Mouse (Mus musculus) embryonic facial prominence, embryonic 11.5 days (tissue): ENCODE data around the gene Ift140. TPM values are rescaled to one million over a fixed set of nuclear protein-coding genes. Genes with fewer than 3 reads are reported as not detected.

Source experiments
- ATAC-seq: fragments of 200-750 bp; cut with Nextera tagmentation; replicated peaks from 2 replicates; pipeline ENCODE4 v1.8.0; 2017; ENCODE audit warnings: low read depth; ENCODE audit not compliant: insufficient number of reproducible peaks, low FRiP score, low TSS enrichment
- DNase-seq: peaks from one replicate; pipeline ENCODE4 v3.0.0-alpha.2; 2015; ENCODE audit warnings: low spot score
- H3K27ac ChIP-seq: fragments of 300-500 bp; sonication (generic); replicated peaks from 2 replicates; pipeline ENCODE4 v1.5.1; 2014; ENCODE audit warnings: mild to moderate bottlenecking, low read depth, low read length, control low read depth
- H3K27me3 ChIP-seq: fragments of 300-500 bp; sonication (generic); 2 replicates; pipeline ENCODE4 v1.6.1; 2014; ENCODE audit warnings: mild to moderate bottlenecking, low read length, moderate library complexity, mixed read lengths; ENCODE audit not compliant: control insufficient read depth, insufficient read depth
- H3K36me3 ChIP-seq: fragments of 300-500 bp; sonication (generic); replicated peaks from 2 replicates; pipeline ENCODE4 v1.6.1; 2014; ENCODE audit warnings: low read depth, mild to moderate bottlenecking, low read length, moderate library complexity, mixed read lengths; ENCODE audit not compliant: control insufficient read depth, insufficient read depth
- H3K4me1 ChIP-seq: fragments of 300-500 bp; sonication (generic); 2 replicates; pipeline ENCODE4 v1.6.1; 2014; ENCODE audit warnings: low read length, mixed read lengths; ENCODE audit not compliant: control insufficient read depth, insufficient read depth
- H3K4me2 ChIP-seq: fragments of 300-500 bp; sonication (generic); 2 replicates; pipeline ENCODE4 v1.6.1; 2014; ENCODE audit warnings: low read depth, mild to moderate bottlenecking, control low read depth, low read length, moderate library complexity
- H3K4me3 ChIP-seq: fragments of 300-500 bp; sonication (generic); 2 replicates; pipeline ENCODE4 v1.5.1; 2014; ENCODE audit warnings: low read depth, low read length, control low read depth
- H3K9ac ChIP-seq: fragments of 300-500 bp; sonication (generic); replicated peaks from 2 replicates; pipeline ENCODE4 v1.6.1; 2014; ENCODE audit warnings: mild to moderate bottlenecking, control low read depth, low read length
- H3K9me3 ChIP-seq: fragments of 300-500 bp; sonication (generic); replicated peaks from 2 replicates; pipeline ENCODE4 v1.6.1; 2016; ENCODE audit warnings: mild to moderate bottlenecking, low read length, inconsistent platforms, mixed read lengths; ENCODE audit not compliant: control insufficient read depth
- WGBS: fragments of 180-500 bp; shearing (Covaris S2); extraction: QIAGEN DNeasy Blood & Tissue Kit; methylation state at CpG from one replicate; pipeline ENCODE4 v1.1.7; 2014; 5-methylcytosine and 5-hydroxymethylcytosine counted together
- polyA plus RNA-seq: library from polyadenylated mRNA; unstranded; fragments of >200 nt; fragmentation: Nextera tagmentation; extraction: Ambion mirVana; gene quantifications from 2 replicates; pipeline ENCODE4 v1.2.1, GENCODE M21; 2014

The Ift140 gene
- polyA plus RNA-seq, 1 experiment from 2014 or later: 18.4 TPM

DNA sequence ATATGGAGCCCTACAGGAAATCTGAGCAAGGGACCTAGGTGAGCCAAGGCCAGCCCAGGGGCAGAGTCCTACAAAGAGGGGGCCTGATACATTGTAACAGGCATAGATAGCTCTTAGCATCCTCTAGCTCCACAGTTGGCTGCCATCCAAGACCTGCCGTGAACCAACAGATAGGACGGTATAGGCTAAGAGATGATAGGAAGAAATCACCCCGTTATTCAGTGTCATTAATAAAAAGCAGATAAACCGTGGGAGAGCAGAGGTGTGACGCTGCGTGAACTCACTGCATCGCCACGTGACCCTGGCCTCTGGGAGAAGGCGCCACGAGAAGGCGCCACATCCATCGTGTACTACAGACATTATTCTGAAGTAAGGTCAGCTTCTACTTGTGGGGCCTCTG lies 48.0 kb downstream of the Ift140 start:
- Histone ChIP-seq H3K4me3 (no peak overlapping the region), H3K9me3 (no peaks in the 10 kb centered on the region), H3K4me2 (no peak overlapping the region), H3K27ac (no peak overlapping the region), H3K9ac (no peak overlapping the region), H3K27me3 (no peaks in the 10 kb centered on the region), H3K4me1 (no peaks in the 10 kb centered on the region), H3K36me3 (no peaks in the 10 kb centered on the region)
- no peak for DNase-seq
- WGBS: 94% methylated on average over 12 of the region's 12 CpGs
- ATAC-seq: no peak

DNA sequence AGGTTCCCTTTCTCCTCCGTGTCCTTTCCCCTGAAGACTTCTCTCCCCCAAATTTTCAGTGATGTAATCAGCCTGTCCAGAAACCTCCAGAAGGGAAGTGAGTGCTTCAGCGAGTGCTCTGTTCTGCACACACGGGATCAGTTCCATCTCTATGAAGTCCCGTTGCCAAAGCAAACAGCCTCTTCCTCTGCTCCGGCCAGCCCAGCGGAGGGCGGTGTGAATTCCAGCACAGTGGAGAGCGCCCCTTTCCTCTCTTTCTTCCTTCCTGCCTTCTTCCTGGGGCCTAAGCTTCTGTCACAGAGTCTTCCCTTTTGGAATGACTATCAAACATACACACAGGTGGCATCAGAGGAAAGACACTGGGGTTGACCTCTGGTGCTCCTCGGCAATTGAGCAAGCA lies 48.5 kb downstream of the Ift140 start:
- H3K4me2 ChIP-seq: no peak overlapping the region
- ATAC-seq: no peak
- DNase-seq: no peak
- H3K4me3 ChIP-seq: no peak overlapping the region
- WGBS: 76% methylated on average over 9 of the region's 9 CpGs
- H3K36me3 ChIP-seq: no peaks in the 10 kb centered on the region
- H3K9ac ChIP-seq: no peak overlapping the region
- H3K27ac ChIP-seq: no peak overlapping the region
- H3K4me1 ChIP-seq: no peaks in the 10 kb centered on the region
- H3K27me3 ChIP-seq: no peaks in the 10 kb centered on the region
- no peaks in the 10 kb centered on the region for H3K9me3 ChIP-seq

DNA sequence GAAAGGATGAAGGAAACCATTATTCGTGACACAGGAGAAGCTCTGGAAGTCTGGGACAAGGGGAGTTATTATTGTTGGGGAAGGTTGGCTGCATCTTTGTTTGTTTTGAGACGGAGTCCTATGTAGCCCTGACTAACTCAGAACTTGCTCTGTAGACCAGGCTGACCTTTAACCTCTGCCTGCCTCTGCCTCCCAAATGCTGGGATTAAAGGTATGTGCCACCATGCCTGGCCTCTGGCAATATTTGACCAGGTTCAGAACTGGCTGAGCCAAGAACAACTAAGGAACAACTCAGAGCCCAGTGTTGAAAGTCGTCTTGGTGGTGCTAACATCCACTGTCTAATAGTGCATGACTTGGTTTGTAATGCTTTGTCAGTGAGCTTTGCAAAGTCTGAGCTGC lies 49.3 kb downstream of the Ift140 start:
- Histone ChIP-seq H3K9me3 (no peaks in the 10 kb centered on the region), H3K4me3 (no peak overlapping the region), H3K4me2 (no peak overlapping the region), H3K27me3 (no peaks in the 10 kb centered on the region), H3K36me3 (no peaks in the 10 kb centered on the region; the same call in 1 of the 2 replicates), H3K27ac (no peak overlapping the region), H3K4me1 (no peaks in the 10 kb centered on the region), H3K9ac (no peak overlapping the region)
- DNase-seq: no peak
- no peak for ATAC-seq
- 86% methylated on average over 3 of the region's 3 CpGs for WGBS

DNA sequence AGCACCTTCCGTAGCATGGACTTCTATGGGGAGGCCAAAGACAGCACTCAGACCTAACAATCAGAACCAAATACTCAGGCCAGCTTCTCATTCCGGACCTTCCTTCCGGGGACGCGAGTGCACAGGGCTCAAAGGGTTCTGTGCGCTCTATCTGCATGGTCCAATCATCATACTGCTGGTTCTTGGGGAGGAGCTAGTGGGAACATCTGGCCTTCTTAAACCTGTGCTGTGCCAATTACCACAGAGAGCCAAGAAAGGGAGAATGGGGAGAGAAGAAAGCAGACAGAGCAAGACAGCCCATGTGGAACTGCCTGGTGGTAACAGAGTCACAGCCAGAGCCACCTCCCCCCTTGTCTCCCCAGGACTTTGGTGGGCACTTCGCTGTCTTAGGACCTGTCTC lies 50.7 kb downstream of the Ift140 start:
- no peaks in the 10 kb centered on the region for H3K4me1 ChIP-seq
- no peaks in the 10 kb centered on the region; the same call in 1 of the 2 replicates for H3K36me3 ChIP-seq
- DNase-seq (no peak), ATAC-seq (no peak)
- H3K27ac ChIP-seq: no peak overlapping the region
- 91% methylated on average over 7 of the region's 7 CpGs for WGBS
- H3K4me3 ChIP-seq: no peak overlapping the region
- no peaks in the 10 kb centered on the region for H3K27me3 ChIP-seq
- no peak overlapping the region for H3K9ac ChIP-seq
- H3K4me2 ChIP-seq: no peak overlapping the region
- no peaks in the 10 kb centered on the region for H3K9me3 ChIP-seq

DNA sequence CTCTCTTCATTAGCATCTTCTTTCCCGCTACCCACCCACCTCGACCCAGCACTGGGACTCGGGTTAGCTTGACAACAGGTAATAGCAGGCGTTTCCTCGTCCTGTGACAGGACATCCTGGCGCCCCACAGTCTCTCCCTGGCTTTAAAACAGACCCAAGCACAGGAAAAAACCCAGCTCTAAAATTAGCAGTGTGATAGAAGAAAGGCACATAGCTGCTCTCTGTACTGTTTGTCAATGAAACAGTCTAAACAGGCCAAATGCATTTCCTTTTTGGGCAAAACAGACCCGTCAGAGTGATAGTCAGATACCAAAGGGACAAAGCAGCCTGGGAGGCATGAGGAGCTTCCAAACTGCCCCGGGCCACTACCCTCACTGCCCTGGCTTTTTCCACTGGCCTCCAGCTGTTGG lies 51.6 kb downstream of the Ift140 start:
- Histone ChIP-seq H3K4me2 (no peak overlapping the region), H3K36me3 (no peaks in the 10 kb centered on the region; the same call in 1 of the 2 replicates), H3K27me3 (no peaks in the 10 kb centered on the region), H3K9me3 (no peaks in the 10 kb centered on the region), H3K9ac (no peak overlapping the region), H3K4me3 (no peak overlapping the region), H3K4me1 (no peaks in the 10 kb centered on the region), H3K27ac (no peak overlapping the region)
- DNase-seq (no peak), ATAC-seq (no peak)
- WGBS: 74% methylated on average over 8 of the region's 8 CpGs

DNA sequence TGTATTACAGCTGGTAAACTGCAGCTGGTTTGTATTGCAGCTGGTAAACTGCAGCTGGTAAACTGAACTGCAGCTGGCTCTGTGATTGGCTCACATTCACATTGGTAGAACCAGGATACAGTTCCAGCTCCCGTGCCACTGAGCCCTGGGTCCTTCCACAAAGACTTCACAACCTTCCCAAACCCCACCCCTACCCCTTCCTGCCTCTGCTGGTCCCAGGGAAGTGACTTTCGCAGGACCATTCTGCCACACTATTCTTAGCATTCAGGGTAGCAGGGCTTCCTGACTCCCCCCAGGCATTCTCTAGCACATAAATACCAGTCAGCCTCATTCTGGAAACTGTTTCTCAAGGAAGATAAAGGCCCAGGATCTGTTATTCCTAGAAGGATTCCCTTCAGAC lies 52.8 kb downstream of the Ift140 start:
- Histone ChIP-seq H3K9ac (no peak overlapping the region), H3K4me1 (no peaks in the 10 kb centered on the region), H3K4me3 (no peak overlapping the region), H3K4me2 (no peak overlapping the region), H3K9me3 (no peaks in the 10 kb centered on the region), H3K27ac (no peak overlapping the region), H3K36me3 (no peaks in the 10 kb centered on the region; the same call in 1 of the 2 replicates), H3K27me3 (no peaks in the 10 kb centered on the region)
- WGBS: 59% methylated on average over 2 of the region's 2 CpGs
- no peak for DNase-seq
- no peak for ATAC-seq

DNA sequence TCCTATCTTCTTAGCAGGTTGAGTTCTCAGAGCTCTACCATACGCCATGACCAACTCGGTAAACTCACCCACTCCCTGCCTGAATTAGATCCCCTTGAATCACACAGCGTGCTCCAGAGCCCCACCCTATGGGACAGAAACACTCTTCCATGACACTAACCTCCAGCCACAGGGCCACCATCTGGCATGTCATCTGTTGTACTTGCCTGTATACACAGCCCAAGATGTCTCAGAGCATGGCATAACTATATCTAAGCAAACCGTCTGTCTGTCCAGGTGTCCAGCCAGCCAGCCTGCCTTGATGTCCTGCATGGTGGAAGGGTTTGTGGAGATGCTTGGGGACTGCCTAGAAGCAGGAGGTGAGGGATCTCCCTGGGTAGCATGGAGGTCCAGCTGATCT lies 61.0 kb downstream of the Ift140 start:
- no peak overlapping the region for H3K4me3 ChIP-seq
- H3K9me3 ChIP-seq: no peaks in the 10 kb centered on the region
- no peaks in the 10 kb centered on the region for H3K27me3 ChIP-seq
- no peak overlapping the region for H3K27ac ChIP-seq
- no peak overlapping the region for H3K4me2 ChIP-seq
- ATAC-seq: no peak
- 91% methylated on average over 4 of the region's 4 CpGs for WGBS
- H3K9ac ChIP-seq: no peak overlapping the region
- no peaks in the 10 kb centered on the region for H3K36me3 ChIP-seq
- no peak for DNase-seq
- 0 out of 2 replicates have a peak, but pooled peaks cover 3% of the 10 kb centered on the region for H3K4me1 ChIP-seq

DNA sequence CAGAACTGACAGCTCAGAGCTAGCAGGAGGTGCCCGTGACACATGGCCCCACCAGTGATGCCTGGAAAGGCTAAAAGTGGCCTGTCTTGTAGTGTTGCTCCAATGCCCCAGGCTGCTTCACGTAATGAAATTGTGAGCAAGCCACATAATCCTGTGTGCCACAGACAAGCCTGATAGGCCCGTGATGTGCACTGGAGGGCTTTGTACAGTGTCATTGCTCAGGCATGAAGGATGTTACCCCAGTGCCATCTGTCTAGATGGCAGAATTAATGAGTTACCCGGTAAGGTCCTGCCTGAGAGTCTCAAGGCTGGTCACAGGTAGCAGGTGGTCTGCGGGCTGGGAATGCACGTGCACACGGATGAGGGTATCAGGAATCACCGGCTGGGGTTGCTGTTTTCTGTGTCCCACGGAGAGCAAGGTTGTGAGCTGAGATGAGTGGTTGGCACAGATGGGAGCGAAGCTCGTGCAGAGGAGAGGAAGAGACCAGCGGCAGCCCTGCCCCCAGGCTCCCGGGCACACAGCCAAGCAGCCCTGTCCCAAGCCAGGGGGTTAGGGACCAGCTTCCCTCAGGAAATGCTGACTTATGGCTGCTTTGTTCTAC lies 62.0 kb downstream of the Ift140 start:
- H3K27me3 ChIP-seq: no peaks in the 10 kb centered on the region
- no peak overlapping the region for H3K4me2 ChIP-seq
- peaks cover 3% of the 10 kb centered on the region; the same call in 1 of the 2 replicates for H3K4me1 ChIP-seq
- H3K9ac ChIP-seq: no peak overlapping the region
- 81% methylated on average over 13 of the region's 13 CpGs for WGBS
- no peaks in the 10 kb centered on the region for H3K9me3 ChIP-seq
- no peak for DNase-seq
- H3K27ac ChIP-seq: no peak overlapping the region
- no peaks in the 10 kb centered on the region for H3K36me3 ChIP-seq
- H3K4me3 ChIP-seq: no peak overlapping the region
- no peak for ATAC-seq
